Mouse (Mus musculus): Measurements from ENCODE around the gene Kctd21.

Kctd21 gene

DNA sequence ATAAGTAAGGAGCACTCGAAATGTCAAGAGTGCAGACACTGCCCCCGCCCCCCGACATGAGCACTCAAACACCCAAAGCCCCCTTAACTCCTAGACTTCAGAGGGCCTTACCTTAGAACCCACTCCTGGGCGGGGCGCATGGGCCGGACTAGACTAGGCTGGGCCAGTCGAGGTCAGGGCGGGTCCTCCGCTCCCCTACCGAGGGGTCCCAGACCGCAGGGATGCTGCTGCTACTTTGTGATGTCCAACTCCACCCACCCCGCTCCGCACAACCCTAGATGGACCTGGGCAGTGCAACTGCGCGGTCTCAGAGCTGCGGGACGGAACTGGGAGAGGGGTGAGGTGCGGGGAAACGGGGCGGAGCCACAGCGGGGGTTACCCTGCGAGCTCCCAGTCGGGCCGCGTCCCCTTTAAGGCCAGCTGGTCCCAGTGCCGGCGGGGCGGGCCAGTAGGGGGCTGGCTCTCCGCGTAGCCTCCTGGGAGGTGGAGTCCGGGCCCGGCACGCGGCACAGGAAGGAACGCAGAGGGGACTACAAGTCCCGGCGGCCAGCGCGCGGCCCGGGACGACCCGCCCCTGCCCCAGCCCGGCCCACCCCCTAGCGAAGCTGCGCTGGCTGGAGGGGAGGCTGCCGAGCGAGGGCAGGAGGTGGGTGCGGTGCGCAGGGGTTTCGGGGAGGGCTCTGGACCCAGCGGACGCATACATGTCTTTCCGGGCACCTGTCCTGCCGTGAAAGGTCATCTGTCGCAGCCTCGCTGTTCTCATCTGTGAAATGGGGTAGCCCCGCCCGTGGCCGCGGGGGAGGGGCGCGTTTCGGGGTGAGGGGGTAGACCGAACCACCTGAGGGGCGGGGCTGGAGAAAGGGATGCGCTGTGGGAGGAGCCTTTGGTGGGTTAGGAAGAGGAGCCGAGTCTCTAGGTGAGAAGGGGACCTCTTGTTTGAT, at the start of gene Kctd21, which contains the start of gene Usp35:
Kctd21 (plus strand) TSS at position 602 of the 941 bp plus-strand sequence.
Usp35 (minus strand) TSS at position 295 of the 941 bp plus-strand sequence.
- in situ Hi-C loops (cut with MboI; ENCODE audit: low pct_unique_long_range_greater_than_20kb in 1 of 2, low sequenced_read_pairs in 2 of 2, unreplicated experiment in 1 of 2) = no loop called here

DNA sequence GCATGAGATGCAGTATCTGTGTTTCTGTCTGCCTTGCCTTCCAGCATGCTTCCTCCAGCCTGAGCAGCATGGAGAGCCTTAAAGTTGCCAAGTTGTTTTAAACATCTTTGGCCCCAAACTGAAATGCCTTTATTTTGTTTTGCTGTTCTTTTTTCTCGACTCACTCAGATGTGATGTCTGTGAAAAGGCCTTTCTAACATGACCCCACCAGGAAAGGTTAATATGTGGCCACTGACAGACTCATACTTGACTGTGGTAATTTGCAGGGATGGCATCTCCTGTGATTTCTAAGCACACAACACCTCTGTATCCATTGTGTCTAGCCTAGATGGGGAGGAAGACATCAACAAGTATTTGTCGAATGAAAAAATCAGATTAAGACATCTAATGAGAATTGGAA, 35.1 kb upstream of the Kctd21 start:
- in situ Hi-C loops (cut with MboI; ENCODE audit: low pct_unique_long_range_greater_than_20kb in 1 of 2, low sequenced_read_pairs in 2 of 2, unreplicated experiment in 1 of 2) = no loop called here

DNA sequence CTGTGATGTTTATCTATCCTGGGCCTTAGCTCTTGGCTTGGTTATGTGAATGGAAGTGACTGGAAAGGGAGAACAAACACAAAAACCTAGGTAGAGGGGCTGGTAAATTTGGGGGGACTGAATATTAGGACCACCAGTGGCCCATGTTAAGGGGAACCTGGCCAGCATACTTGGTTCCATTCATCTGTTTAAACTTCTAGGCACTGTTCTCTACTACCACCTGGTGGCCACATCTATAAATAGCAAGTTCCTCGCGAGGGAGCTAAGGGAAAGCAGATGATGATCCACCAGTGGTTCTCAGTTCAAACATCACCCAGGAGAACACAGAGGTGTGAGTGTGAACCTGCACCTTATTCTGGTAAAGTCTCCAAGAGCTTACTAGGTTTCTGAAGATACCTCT, 34.7 kb upstream of the Kctd21 start:
- in situ Hi-C loops (cut with MboI; ENCODE audit: low pct_unique_long_range_greater_than_20kb in 1 of 2, low sequenced_read_pairs in 2 of 2, unreplicated experiment in 1 of 2) = no loop called here

DNA sequence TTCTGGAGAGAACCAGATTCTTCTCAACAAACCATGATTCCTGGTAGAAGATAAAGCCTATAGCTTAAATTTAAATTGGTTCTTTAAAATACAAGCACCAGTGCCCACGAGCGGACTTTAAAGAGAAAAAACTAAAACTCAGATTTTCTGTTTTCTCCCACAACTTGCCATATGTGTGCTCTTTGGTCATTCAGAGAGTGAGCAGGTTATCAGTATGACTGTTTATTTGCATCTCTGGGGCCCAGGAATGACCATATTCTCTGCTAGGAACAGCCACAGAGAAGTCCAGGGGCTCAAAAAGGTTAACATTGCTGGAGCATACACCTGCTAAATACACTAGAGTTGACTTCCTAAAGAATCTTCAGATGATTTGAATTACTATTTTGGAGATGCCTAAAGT, 33.8 kb upstream of the Kctd21 start:
- in situ Hi-C loops (cut with MboI; ENCODE audit: low pct_unique_long_range_greater_than_20kb in 1 of 2, low sequenced_read_pairs in 2 of 2, unreplicated experiment in 1 of 2) = no loop called here

DNA sequence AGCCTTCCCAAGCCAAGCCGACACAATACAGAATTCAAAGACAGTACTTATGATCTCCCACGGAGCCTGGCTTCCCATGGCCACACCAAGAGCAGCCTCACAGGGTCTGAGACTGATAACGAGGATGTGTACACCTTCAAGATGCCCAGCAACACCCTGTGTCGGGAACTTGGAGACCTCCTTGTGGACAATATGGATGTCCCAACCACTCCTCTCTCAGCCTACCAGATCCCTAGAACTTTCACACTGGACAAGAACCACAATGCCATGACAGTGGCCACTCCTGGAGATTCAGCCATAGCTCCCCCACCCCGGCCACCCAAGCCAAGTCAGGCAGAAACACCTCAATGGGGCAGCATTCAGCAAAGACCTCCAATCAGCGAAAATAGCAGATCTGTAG, 33.2 kb upstream of the Kctd21 start:
- in situ Hi-C loops (cut with MboI; ENCODE audit: low pct_unique_long_range_greater_than_20kb in 1 of 2, low sequenced_read_pairs in 2 of 2, unreplicated experiment in 1 of 2) = no loop called here

DNA sequence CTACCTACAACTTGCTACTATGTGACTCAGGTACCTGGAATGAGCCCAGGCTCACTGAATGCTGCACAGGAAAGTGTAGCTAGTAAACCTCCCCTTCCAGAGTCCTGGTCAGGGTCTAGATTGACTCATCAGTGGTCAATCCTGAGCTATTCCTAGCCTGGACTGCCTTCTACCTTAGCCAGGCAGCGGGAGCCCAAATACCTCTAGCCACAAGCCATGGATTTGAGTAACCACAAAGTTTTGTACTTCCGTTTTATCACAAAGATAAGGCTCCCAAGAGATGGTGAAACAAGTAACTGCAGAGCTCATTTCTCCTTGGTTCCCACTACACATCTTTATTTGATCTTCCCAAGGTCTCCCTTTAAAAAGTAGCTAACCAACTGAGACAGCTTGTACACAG, 31.2 kb upstream of the Kctd21 start:
- in situ Hi-C loops (cut with MboI; ENCODE audit: low pct_unique_long_range_greater_than_20kb in 1 of 2, low sequenced_read_pairs in 2 of 2, unreplicated experiment in 1 of 2) = loop anchor here in 1 of 2 experiments (10.0 to 25.0 kb wide), 2 partner anchors 216 to 339 kb away; partner anchors contain the start of genes Gab2 and Nars2

DNA sequence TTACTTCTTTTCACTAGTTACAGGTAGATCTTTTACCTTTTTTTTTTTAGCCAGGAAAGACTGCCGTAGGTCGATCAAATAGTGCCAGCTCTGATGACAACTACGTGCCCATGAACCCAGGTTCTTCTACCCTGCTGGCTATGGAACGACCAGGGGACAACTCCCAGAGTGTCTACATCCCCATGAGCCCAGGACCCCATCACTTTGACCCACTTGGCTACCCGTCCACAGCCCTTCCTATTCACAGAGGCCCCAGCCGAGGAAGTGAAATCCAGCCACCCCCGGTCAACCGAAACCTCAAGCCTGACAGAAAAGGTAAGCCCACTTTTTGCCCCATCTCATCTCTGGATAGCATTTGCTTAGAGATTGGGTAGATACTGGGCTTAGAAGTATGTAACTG, 30.8 kb upstream of the Kctd21 start:
- in situ Hi-C loops (cut with MboI; ENCODE audit: low pct_unique_long_range_greater_than_20kb in 1 of 2, low sequenced_read_pairs in 2 of 2, unreplicated experiment in 1 of 2) = loop anchor here in 1 of 2 experiments (10.0 to 25.0 kb wide), 2 partner anchors 217 to 339 kb away; partner anchors contain the start of genes Gab2 and Nars2

DNA sequence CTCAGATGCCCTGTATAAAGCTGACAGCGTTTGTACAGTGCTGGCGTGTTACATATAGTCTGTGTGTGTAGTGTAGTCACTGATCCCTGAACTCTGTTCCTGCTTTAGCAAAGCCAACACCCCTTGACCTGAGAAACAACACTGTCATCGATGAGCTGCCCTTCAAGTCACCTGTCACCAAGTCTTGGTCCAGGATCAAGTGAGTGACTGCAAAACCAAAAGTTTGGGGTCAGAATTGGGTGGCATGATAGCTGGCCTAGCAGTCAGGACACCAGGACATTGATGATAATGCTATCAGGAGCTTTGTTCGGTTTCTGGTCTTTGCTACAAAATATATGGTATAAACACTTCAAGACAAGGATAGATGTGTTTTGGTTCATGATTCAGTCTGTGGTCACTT, 29.9 kb upstream of the Kctd21 start:
- in situ Hi-C loops (cut with MboI; ENCODE audit: low pct_unique_long_range_greater_than_20kb in 1 of 2, low sequenced_read_pairs in 2 of 2, unreplicated experiment in 1 of 2) = loop anchor here in 1 of 2 experiments (10.0 to 25.0 kb wide), 2 partner anchors 217 to 340 kb away; partner anchors contain the start of genes Gab2 and Nars2

DNA sequence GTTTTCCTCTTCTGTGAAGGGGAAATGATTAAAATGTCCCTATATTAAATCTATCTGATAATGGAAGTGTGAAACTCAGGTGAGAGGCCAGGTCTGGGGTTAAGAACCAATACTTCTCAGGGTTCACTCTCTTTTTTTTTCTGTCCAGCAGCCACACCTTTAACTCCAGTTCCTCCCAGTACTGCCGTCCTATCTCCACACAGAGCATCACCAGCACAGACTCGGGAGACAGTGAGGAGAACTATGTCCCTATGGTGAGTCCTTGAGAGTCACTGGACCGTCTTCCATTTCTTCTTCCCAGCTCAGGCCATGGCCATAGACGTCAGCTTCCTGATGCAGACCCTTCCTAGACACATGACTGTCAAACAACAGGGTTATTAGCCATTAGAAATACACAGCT, 29.3 kb upstream of the Kctd21 start:
- in situ Hi-C loops (cut with MboI; ENCODE audit: low pct_unique_long_range_greater_than_20kb in 1 of 2, low sequenced_read_pairs in 2 of 2, unreplicated experiment in 1 of 2) = loop anchor here in 1 of 2 experiments (10.0 to 25.0 kb wide), 2 partner anchors 218 to 341 kb away; partner anchors contain the start of genes Gab2 and Nars2

DNA sequence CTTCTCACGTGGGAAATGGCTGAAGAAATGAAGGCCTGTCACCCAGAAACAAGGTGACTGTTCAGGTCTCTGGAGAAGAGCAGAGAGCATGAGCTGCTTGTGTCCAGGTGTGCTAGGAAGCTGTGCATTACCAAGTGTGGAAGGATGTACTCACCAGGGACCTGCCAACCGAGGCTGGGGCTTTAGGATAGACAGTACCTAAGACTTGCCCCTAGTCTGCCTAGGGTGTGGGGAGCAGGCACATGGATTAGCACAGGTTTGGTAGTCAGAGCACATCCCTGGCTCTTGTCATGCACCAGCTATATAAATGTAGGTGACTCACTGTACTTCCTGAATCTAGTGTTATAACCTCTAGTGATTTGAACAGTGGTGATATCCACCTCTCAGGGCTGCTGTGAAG, 28.5 kb upstream of the Kctd21 start:
- in situ Hi-C loops (cut with MboI; ENCODE audit: low pct_unique_long_range_greater_than_20kb in 1 of 2, low sequenced_read_pairs in 2 of 2, unreplicated experiment in 1 of 2) = loop anchor here in 1 of 2 experiments (10.0 to 25.0 kb wide), 2 partner anchors 219 to 341 kb away; partner anchors contain the start of genes Gab2 and Nars2

DNA sequence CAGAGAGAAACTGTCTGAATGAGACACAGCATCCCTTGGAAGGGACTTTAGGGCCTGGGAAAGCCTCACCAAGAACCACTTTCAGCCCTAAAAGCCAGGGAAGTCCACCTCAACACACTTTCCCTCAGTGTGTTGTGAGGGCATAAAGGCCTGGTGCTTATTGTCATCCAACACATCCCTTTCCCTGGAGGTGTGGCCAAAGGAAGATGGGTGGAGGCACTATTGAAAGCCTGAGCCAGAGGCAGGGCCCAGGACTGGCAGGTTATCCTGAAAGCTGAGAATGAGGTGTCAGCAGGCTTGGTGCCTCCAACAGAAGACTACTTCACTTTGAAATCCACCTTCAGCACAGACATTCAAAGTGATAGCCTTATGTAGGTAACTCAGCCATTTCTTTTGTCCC, 27.7 kb upstream of the Kctd21 start:
- in situ Hi-C loops (cut with MboI; ENCODE audit: low pct_unique_long_range_greater_than_20kb in 1 of 2, low sequenced_read_pairs in 2 of 2, unreplicated experiment in 1 of 2) = loop anchor here in 1 of 2 experiments (10.0 to 25.0 kb wide), 2 partner anchors 220 to 342 kb away; partner anchors contain the start of genes Gab2 and Nars2

DNA sequence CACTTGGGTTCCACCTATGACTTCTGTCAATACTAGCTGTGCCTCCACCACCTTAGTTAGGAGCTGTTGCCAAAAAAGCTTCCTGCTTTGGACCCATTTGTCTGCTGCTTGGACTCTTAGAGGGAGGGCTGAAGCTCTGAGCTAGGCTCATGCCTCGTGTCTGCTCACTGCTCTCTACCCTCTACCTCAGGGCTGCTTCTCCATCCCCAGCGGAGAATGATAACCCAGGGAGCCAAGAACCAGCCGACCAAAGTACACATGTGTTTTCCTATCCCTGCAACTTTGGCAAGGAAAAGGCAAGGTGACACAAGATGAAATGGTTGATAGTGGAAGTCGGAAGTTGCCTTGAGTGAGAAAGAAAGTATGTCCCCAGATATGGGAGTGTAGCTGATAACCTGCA, 26.9 kb upstream of the Kctd21 start:
- in situ Hi-C loops (cut with MboI; ENCODE audit: low pct_unique_long_range_greater_than_20kb in 1 of 2, low sequenced_read_pairs in 2 of 2, unreplicated experiment in 1 of 2) = loop anchor here in 1 of 2 experiments (10.0 to 25.0 kb wide), 2 partner anchors 220 to 343 kb away; partner anchors contain the start of genes Gab2 and Nars2

DNA sequence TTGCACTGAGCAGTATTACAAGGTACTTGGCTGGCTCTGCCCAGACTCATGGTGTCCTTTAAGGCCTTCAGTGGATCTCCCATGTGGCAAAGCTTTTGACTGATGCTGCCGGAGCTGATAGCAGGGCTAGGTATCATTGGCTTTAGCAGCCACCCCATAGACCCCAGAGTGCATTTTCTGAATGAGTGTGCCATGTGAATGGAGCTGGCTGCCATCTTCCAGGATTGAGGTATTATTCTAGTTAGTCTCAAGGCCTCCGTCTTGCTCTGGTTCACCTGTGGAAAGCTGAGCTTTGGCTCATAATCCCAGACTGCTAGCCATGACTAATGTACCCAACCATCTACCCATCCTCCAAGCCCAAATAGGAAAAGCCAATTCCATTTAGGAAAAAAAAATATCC, 25.3 kb upstream of the Kctd21 start:
- in situ Hi-C loops (cut with MboI; ENCODE audit: low pct_unique_long_range_greater_than_20kb in 1 of 2, low sequenced_read_pairs in 2 of 2, unreplicated experiment in 1 of 2) = loop anchor here in 1 of 2 experiments (10.0 to 25.0 kb wide), 2 partner anchors 222 to 345 kb away; partner anchors contain the start of genes Gab2 and Nars2

DNA sequence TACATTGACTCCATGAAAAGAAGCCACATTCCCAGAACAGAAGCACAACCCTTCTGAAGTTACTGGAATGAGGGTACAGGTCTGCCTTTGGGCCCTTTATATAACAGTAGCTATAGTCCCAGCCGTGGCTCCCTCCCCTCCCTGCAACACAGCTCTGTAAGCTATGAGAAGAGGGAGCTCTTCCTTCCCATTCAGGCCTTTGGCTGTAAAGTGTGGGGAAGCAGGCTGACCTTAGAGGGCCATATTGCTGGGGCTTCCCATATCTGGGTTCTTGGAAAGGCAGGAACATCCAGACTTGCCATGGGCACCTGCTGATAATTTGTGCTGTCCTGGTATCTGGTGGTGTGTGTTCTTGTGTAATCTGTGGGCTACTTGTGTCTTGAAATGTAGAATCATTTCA, 24.6 kb upstream of the Kctd21 start:
- in situ Hi-C loops (cut with MboI; ENCODE audit: low pct_unique_long_range_greater_than_20kb in 1 of 2, low sequenced_read_pairs in 2 of 2, unreplicated experiment in 1 of 2) = loop anchor here in 1 of 2 experiments (10.0 to 25.0 kb wide), 2 partner anchors 223 to 345 kb away; partner anchors contain the start of genes Gab2 and Nars2

DNA sequence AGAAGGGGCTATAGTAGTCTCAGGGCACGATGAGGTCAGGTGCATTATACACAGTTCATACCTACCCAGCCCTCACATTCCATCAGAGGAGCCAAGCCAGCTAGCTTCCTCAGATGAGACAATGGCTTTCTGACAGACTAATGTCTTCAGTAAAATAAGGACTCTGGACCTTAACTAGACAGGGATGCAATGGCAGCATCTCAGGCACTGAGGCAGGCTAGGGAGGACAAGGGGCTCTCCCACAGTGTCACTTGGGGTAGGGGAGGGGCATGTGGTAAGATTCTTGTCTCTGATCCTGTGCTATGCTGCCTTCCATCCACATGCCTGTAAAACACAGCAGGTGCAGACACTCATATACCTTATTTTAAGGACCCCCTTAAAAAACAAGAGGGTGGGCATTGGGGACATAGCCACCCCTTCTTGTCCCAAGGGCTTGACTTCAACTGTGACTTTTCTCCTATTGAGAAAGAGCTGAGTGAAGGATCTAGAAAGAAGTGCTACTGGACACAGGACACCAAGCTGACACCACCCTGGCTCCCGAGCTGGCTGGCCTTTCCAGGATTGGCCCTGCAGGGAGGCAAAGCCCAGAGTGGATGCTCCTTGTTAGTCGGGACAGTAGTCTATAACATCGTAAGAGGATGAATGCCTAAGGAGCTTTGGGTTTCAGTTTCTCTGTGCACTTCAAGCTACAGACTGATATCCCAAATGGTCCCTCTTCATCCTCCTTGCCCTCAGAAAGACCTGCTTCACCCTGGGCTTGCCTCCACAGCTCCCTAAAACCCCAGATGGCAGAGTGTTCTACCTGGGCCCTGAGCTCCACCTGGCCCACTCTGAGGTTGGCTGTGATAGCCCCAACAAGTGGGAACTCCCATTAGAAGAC, 22.4 kb upstream of the Kctd21 start:
- in situ Hi-C loops (cut with MboI; ENCODE audit: low pct_unique_long_range_greater_than_20kb in 1 of 2, low sequenced_read_pairs in 2 of 2, unreplicated experiment in 1 of 2) = loop anchor here in 1 of 2 experiments (10.0 to 25.0 kb wide), 2 partner anchors 225 to 347 kb away; partner anchors contain the start of genes Gab2 and Nars2

DNA sequence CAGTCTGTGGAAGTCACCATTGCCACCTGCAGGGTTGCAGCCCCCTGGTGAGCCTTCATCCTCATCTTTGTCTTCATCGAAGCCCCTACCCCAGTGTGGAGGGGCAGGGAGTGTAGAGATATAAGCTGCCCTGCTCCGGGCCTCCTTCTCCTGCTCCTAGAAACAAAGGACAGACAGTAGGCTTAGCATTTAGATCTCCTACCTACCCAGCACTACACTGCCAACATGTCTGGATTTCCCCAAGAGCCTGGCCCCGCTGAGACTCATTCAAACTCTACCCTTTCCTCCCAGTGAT, 21.8 kb upstream of the Kctd21 start:
- in situ Hi-C loops (cut with MboI; ENCODE audit: low pct_unique_long_range_greater_than_20kb in 1 of 2, low sequenced_read_pairs in 2 of 2, unreplicated experiment in 1 of 2) = loop anchor here in 1 of 2 experiments (25.0 kb wide), 1 partner anchor 348 kb away; the partner anchor contains the start of gene Nars2

DNA sequence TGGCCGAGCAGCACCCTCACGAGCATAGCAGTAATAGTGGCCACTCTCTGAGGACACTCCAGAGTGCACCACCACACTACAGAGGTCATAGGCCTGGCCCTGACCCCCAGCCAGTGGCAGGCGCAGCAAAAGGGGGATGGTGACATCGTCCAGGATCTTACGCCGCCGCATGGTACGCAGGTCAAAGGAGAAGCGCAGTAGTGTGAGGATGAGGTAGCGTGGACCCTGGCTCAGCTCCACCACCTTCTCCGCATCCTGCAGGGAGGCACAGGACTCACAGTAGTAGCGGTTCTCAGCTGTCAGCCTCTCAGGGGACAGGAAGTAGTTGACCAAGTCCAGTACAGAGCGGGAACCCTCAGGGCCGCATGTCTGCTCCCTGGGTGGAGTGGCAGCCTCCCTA, 20.5 kb upstream of the Kctd21 start:
- in situ Hi-C loops (cut with MboI; ENCODE audit: low pct_unique_long_range_greater_than_20kb in 1 of 2, low sequenced_read_pairs in 2 of 2, unreplicated experiment in 1 of 2) = loop anchor here in 1 of 2 experiments (25.0 kb wide), 1 partner anchor 349 kb away; the partner anchor contains the start of gene Nars2

DNA sequence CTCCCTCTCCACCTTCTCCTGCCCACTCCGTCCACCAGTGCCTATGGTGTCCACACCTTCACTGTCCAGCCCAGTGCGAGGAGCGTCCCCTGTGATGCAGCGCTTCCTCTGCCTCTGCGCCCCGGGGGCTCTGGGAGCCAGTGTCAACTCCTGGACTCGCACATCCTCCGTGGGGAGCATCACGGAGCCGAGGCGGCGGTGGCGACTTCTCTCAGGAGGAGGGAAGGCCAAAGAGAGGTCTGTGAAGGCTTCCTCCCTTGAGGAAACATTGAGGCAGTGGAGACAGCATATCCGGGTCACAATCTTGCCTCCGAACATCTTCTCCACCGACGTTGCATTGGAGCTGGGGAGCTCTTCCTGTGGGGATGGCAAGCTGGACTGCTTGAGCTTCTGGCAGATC, 19.9 kb upstream of the Kctd21 start:
- in situ Hi-C loops (cut with MboI; ENCODE audit: low pct_unique_long_range_greater_than_20kb in 1 of 2, low sequenced_read_pairs in 2 of 2, unreplicated experiment in 1 of 2) = loop anchor here in 1 of 2 experiments (25.0 kb wide), 1 partner anchor 350 kb away; the partner anchor contains the start of gene Nars2
